Mouse (Mus musculus) embryonic facial prominence, embryonic 10.5 days (tissue): ENCODE measurements around the gene Rnf151. TPM values are rescaled to one million over a fixed set of nuclear protein-coding genes. Genes with fewer than 3 reads are reported as not detected.

Experiments used
- DNase-seq: peaks from one replicate; pipeline ENCODE4 v3.0.0-alpha.2; 2017; ENCODE audit warnings: low spot score
- H3K27ac ChIP-seq: fragments of 300-500 bp; sonication (generic); replicated peaks from 2 replicates; pipeline ENCODE4 v1.5.1; 2016; ENCODE audit warnings: mild to moderate bottlenecking
- H3K27me3 ChIP-seq: fragments of 300-500 bp; sonication (generic); replicated peaks from 2 replicates; pipeline ENCODE4 v1.6.1; 2016; ENCODE audit warnings: low read depth, mild to moderate bottlenecking; ENCODE audit not compliant: poor library complexity, severe bottlenecking
- H3K36me3 ChIP-seq: fragments of 300-500 bp; sonication (generic); replicated peaks from 2 replicates; pipeline ENCODE4 v1.6.1; 2016; ENCODE audit warnings: mild to moderate bottlenecking, moderate library complexity
- H3K4me1 ChIP-seq: fragments of 300-500 bp; sonication (generic); 2 replicates; pipeline ENCODE4 v1.6.1; 2016
- H3K4me3 ChIP-seq: fragments of 300-500 bp; sonication (generic); 2 replicates; pipeline ENCODE4 v1.5.1; 2016; ENCODE audit warnings: mild to moderate bottlenecking, moderate library complexity
- H3K9me3 ChIP-seq: fragments of 300-500 bp; sonication (generic); 2 replicates; pipeline ENCODE4 v1.6.1; 2016; ENCODE audit warnings: mild to moderate bottlenecking
- WGBS: fragments of 180-500 bp; shearing (Covaris S2); methylation state at CpG from one replicate; pipeline ENCODE4 v1.1.7; 2016; 5-methylcytosine and 5-hydroxymethylcytosine counted together
- polyA plus RNA-seq: library from polyadenylated mRNA; unstranded; fragments of >200 nt; fragmentation: Nextera tagmentation; extraction: Ambion mirVana; gene quantifications from 2 replicates; pipeline ENCODE4 v1.2.1, GENCODE M21; 2016

Rnf151 gene
- polyA plus RNA-seq, 1 experiment from 2014 or later, result 0.29 TPM

DNA sequence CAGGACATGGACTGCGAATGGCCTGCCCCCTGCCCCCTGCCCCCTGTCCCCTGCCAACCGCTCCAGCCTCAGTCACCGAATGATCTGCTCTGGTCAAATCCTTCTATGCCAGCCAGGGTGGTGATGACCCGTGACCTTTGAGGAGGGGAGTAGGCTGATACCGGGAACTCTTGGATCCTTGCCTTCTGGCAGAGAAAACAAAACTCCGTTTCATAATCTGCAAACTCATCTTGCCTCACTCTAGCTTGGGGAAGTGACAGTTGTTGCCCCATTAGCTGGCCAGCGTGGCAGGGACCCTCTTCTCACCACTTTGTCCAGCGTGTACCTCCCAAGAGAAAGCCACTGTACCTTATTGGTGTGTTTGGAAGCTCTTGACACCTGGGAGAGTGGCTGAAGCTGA lies 24.4 kb upstream of the Rnf151 start:
- Histone ChIP-seq H3K4me1 (peaks cover 17% of the 10 kb centered on the region), H3K36me3 (peaks cover 16% of the 10 kb centered on the region), H3K27me3 (peaks cover 10% of the 10 kb centered on the region; the same call in 1 of the 2 replicates), H3K9me3 (no peaks in the 10 kb centered on the region), H3K27ac (no peak overlapping the region), H3K4me3 (no peak overlapping the region)
- no peak for DNase-seq
- 80% methylated on average over 8 of the region's 8 CpGs for WGBS

DNA sequence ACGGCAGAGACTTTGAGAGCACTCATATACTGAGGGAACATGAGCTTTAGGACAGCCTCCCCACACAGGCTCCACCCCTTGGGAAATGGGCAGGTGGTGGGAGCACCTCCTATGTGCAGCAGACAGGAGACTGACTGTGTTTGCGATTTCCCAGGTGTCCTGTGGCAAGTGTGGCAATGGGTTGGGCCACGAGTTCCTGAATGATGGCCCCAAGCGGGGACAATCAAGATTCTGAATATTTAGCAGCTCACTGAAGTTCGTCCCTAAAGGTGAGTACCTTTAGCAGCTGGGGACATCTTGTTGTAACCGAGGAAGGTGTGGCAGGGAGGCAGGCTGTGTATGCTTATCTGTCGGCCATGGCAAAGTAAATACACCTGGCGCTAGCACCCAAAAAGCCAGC lies 22.1 kb upstream of the Rnf151 start:
- Histone ChIP-seq H3K4me1 (peaks cover 26% of the 10 kb centered on the region), H3K9me3 (no peaks in the 10 kb centered on the region), H3K27ac (no peak overlapping the region), H3K27me3 (no peaks in the 10 kb centered on the region), H3K4me3 (no peak overlapping the region), H3K36me3 (peaks cover 16% of the 10 kb centered on the region)
- 84% methylated on average over 8 of the region's 8 CpGs for WGBS
- no peak for DNase-seq

DNA sequence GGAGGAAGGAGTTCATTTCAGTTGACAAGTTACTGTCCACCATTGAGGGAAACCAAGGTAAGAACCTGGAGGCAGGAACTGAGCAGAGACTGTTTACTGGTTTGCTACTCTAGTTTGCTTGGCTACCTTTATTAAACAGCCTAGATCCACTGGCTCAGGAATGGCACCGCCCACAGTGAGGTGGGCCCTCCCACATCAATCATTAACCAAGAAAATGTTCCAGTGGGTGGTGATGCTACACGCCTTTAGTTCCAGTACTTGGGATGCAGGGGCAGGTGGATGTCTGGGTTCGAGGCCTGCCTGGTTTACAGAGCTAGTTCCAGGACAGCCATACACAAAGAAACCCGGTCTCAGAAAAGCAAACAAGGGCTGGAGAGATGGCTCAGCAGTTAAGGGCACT lies 20.4 kb upstream of the Rnf151 start:
- H3K27me3 ChIP-seq, result peaks cover 6% of the 10 kb centered on the region; the same call in 1 of the 2 replicates
- no peak for DNase-seq
- H3K4me3 ChIP-seq, result no peak overlapping the region
- H3K9me3 ChIP-seq, result no peaks in the 10 kb centered on the region
- peaks cover 16% of the 10 kb centered on the region for H3K36me3 ChIP-seq
- H3K4me1 ChIP-seq, result peaks cover 23% of the 10 kb centered on the region
- no peak overlapping the region for H3K27ac ChIP-seq
- WGBS, result 82% methylated on average over 4 of the region's 4 CpGs

DNA sequence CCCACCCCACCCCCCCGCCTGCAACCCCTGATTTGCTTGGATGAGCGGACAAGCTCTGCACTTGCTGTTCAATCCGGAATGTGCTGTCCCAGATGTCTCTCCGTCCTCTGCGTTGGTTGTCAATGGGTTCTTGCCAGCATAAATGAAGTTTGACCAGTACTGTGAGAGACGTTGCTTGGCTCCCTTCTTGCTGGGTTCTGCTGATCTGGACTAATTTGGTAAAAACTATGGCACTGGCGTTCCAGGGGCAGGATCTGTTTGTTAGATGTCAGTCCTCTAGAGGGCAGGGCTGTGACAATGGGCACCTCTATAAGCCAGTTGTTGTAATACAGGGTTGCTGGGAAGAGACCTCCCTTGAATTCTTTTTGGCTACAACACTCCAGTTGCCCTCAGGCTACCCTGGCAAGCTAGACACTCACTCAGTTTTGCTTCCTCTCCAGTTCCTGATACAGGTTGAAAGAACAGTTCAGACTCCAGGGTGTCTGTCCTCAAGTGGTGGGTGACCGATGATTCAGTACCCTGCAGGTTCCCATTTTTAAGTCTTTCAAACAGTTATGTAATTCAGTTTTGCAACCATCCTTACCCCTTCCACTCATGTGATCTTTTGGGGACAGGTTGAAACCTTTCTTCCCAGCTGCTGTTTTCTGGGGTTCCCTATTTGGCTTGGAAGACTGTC lies 19.4 kb upstream of the Rnf151 start:
- Histone ChIP-seq H3K27ac (peak overlapping the region; percentile 82; the same call in 1 of the 2 replicates), H3K4me3 (peak overlapping the region; percentile 79), H3K36me3 (peaks cover 16% of the 10 kb centered on the region), H3K9me3 (no peaks in the 10 kb centered on the region), H3K27me3 (peaks cover 10% of the 10 kb centered on the region; the same call in 1 of the 2 replicates), H3K4me1 (peaks cover 23% of the 10 kb centered on the region)
- DNase-seq, result no peak
- WGBS, result 24% methylated on average over 8 of the region's 8 CpGs

DNA sequence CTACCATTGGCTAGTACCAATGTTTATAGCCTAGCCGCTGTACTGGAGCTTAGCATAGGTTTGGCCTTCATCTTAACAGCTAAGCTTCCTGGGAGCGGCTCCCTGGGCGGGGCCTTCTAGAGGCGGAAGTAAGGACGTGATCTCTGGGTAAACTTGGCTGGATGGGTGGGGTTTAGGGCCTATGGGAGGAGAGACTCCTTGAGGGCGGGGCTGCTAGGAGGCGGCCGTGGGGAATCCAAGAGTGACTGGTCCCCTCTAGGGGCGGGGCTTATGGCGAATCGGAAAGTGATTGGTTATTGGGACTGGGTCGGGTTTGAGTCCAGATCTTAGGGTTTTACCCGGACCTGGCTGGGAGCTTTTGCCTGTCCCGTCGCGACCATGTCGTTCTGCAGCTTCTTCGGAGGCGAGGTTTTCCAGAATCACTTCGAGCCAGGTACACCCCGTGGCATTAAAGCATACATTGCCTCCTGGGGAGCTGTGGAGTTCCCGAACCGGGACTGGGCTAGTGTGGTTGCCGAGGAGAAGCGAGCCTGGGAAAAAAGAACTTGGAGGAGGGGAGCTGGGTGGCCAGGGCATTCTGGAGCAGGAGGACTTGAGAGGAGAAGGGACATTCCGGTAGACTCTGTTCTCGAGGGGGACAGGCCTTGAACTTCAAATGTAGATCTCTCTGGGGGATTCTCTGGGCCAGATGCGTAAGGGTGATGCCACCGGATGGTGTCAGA lies 18.6 kb upstream of the Rnf151 start, which contains the start of gene Msrb1:
Gene Msrb1 (plus strand): TSS at position 313 of the 722 bp plus-strand sequence.
- no peaks in the 10 kb centered on the region for H3K9me3 ChIP-seq
- peak; percentile 96 for DNase-seq
- peaks cover 23% of the 10 kb centered on the region for H3K4me1 ChIP-seq
- 2% methylated on average over 29 of the region's 29 CpGs for WGBS
- peaks cover 11% of the 10 kb centered on the region; the same call in 1 of the 2 replicates for H3K36me3 ChIP-seq
- peak within 1 kb of the TSS; percentile 82 for H3K27ac ChIP-seq
- peaks cover 15% of the 10 kb centered on the region; the same call in 1 of the 2 replicates for H3K27me3 ChIP-seq
- peak within 1 kb of the TSS; percentile 79 for H3K4me3 ChIP-seq

DNA sequence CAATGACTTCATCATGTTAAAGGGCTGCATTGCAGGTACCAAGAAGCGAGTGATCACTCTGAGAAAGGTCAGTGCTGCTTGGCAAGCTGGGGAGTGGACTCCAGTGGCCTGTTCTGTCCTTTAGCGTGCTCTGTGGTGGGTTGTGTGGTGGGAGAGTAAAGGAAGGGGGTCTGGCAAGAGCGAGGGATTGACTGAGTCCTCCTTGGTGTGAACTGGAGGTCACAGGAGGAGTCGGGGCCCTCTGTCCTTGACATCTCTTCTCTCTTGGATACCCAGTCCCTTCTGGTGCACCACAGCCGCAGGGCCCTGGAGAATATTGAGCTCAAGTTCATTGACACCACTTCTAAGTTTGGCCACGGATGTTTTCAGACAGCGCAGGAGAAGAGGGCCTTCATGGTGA lies 17.6 kb upstream of the Rnf151 start:
- no peak overlapping the region for H3K27ac ChIP-seq
- H3K36me3 ChIP-seq, result peaks cover 6% of the 10 kb centered on the region; the same call in 1 of the 2 replicates
- H3K4me3 ChIP-seq, result peak overlapping the region; percentile 79; the same call in 1 of the 2 replicates
- peaks cover 23% of the 10 kb centered on the region for H3K4me1 ChIP-seq
- no peak for DNase-seq
- H3K9me3 ChIP-seq, result no peaks in the 10 kb centered on the region
- H3K27me3 ChIP-seq, result peaks cover 15% of the 10 kb centered on the region; the same call in 1 of the 2 replicates
- WGBS, result 87% methylated on average over 7 of the region's 7 CpGs

DNA sequence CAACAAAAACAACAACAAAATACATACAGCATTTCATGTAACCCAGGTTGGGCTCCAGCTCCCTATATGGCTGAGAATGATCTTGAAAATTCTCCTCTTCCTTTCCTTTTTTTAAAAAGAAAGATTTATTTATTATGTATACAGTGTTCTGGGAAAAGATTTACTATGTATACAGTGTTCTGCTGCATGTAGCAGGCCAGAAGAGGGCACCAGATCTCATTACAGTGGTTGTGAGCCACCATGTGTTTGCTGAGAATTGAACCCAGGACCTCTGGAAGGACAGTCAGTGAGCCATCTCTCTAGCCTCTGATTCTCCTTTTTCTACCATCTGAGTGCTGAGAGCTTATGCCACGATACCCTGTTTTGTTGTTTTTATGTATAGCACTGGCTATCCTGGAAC lies 16.6 kb upstream of the Rnf151 start:
- 83% methylated on average over 1 of the region's 1 CpGs for WGBS
- Histone ChIP-seq H3K27ac (no peak overlapping the region), H3K4me1 (peaks cover 23% of the 10 kb centered on the region)

DNA sequence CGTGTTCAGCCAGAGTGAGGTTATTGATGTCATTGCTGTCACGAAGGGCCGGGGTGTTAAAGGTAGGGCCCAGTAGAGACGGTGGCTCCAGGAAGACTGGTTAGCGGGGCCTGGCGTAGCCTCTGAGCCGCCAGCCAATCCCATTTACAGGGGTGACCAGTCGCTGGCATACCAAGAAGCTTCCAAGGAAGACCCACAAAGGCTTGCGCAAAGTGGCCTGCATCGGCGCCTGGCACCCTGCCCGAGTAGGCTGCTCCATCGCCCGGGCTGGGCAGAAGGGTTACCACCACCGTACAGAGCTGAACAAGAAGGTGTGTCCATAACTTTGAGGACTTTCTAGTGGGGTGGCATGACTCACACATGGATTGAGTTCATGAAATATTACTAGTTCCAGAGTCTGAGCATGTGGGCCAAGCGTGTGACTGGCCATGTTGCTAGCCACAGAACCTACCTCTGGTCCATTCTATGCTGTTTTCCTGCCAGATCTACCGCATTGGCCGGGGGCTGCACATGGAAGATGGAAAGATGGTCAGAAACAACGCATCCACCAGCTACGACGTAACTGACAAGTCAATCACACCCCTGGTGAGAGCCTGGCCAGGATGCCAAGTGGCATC lies 15.7 kb upstream of the Rnf151 start:
- H3K27me3 ChIP-seq, result peaks cover 15% of the 10 kb centered on the region; the same call in 1 of the 2 replicates
- 90% methylated on average over 21 of the region's 21 CpGs for WGBS
- H3K9me3 ChIP-seq, result no peaks in the 10 kb centered on the region
- H3K4me1 ChIP-seq, result peaks cover 23% of the 10 kb centered on the region
- H3K27ac ChIP-seq, result no peak overlapping the region
- no peak overlapping the region for H3K4me3 ChIP-seq
- H3K36me3 ChIP-seq, result no peaks in the 10 kb centered on the region
- DNase-seq, result no peak

More for the DNA sequence above, 16.6 kb upstream of the Rnf151 start:
- Histone ChIP-seq H3K4me3 (no peak overlapping the region), H3K36me3 (no peaks in the 10 kb centered on the region), H3K27me3 (peaks cover 15% of the 10 kb centered on the region; the same call in 1 of the 2 replicates), H3K9me3 (no peaks in the 10 kb centered on the region)
- DNase-seq, result no peak

DNA sequence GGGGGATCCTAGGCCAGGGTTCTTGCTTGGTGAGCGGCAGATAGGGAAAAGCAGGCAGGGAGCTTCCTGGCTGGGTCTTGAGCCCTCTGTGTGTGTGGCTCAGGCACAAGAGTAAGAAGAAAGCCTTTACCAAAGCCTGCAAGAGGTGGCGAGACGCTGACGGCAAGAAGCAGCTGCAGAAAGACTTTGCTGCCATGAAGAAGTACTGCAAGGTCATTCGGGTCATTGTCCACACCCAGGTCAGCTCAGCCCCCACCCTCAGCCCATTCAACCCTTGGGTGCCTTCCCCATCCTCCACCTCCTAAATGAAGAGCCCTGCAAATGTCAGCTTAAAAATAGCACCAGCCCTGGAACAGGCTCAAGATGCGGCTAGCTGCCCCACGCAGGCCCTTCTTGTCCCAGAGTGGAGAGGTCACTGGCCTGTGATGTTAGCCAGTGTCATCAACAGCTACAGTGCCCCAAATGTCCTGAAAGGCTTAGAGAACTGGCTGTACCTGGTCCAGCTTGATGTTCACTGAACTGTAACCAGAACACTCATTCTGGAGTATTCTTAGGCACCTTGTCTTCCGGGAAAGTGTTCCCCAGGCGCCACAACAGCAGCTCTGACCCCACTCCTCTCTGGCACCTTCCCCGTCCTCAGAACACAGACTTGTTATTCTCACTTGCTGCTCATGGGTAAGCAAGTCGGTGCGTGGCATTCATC lies 14.5 kb upstream of the Rnf151 start:
- Histone ChIP-seq H3K27ac (no peak overlapping the region), H3K36me3 (no peaks in the 10 kb centered on the region), H3K9me3 (no peaks in the 10 kb centered on the region), H3K4me3 (no peak overlapping the region), H3K4me1 (peaks cover 19% of the 10 kb centered on the region), H3K27me3 (peaks cover 15% of the 10 kb centered on the region; the same call in 1 of the 2 replicates)
- WGBS, result 81% methylated on average over 12 of the region's 12 CpGs
- no peak for DNase-seq

DNA sequence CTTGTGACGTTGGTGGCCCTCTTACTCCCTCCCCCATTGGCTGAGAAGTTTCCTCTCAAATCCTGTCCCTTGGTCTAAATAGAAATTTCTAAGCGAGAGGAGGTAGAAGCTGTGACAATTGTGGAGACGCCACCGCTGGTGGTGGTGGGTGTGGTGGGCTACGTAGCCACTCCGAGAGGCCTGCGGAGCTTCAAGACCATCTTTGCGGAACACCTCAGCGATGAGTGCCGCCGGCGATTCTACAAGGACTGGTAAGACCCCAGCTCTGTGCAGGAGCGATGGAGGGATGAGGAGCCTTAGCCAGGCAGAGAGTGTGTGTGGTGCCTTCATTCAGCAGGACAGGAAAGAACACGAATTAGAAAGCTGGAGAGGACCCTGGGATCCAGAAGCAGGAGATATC lies 12.9 kb upstream of the Rnf151 start:
- peaks cover 15% of the 10 kb centered on the region; the same call in 1 of the 2 replicates for H3K27me3 ChIP-seq
- no peak overlapping the region for H3K4me3 ChIP-seq
- no peaks in the 10 kb centered on the region for H3K9me3 ChIP-seq
- H3K36me3 ChIP-seq, result no peaks in the 10 kb centered on the region
- peaks cover 3% of the 10 kb centered on the region for H3K4me1 ChIP-seq
- no peak overlapping the region for H3K27ac ChIP-seq
- 82% methylated on average over 14 of the region's 14 CpGs for WGBS
- DNase-seq, result no peak

DNA sequence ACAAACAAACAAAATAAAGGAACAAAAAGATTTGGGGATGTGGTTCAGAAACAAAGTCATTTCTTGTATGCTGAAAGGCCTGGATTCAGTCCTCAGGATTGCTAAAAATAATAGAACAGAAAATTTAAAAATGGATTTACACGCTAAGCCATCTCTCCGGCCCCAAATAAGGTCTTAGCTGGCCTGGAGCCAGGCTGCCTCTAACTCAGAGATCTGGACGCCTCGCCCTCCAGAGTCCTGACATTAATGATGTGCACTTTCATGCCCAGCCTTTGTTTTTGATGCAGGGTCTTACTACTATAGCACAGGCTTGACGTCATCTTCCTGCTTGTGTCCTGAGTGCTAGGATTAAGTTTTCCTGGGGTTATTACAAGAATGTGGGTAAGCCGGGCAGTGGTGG lies 11.2 kb upstream of the Rnf151 start:
- no peak overlapping the region for H3K4me3 ChIP-seq
- 90% methylated on average over 6 of the region's 6 CpGs for WGBS

DNA sequence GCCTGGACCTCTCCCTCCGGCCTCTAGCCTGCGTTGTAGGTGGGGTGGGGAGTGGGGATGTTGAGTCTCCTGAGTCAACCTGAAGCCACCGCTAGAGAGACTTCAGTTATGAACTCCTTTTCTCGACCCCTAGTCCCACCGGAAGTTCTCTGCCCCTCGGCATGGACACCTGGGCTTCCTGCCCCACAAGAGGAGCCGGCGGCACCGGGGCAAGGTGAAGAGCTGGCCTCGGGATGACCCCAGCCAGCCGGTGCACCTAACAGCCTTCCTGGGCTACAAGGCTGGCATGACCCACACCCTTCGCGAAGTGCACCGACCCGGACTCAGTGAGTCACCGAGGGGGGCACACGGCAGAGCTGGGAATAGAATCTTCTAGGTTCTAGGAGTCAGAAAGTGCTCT lies 10.3 kb upstream of the Rnf151 start:
- Histone ChIP-seq H3K36me3 (no peaks in the 10 kb centered on the region), H3K27me3 (0 out of 2 replicates have a peak, but pooled peaks cover 9% of the 10 kb centered on the region), H3K4me3 (no peak overlapping the region), H3K9me3 (no peaks in the 10 kb centered on the region), H3K4me1 (peaks cover 12% of the 10 kb centered on the region), H3K27ac (no peak overlapping the region)
- no peak for DNase-seq
- WGBS, result 74% methylated on average over 17 of the region's 17 CpGs

More for the DNA sequence above, 11.2 kb upstream of the Rnf151 start:
- Histone ChIP-seq H3K27me3 (peaks cover 15% of the 10 kb centered on the region; the same call in 1 of the 2 replicates), H3K4me1 (peaks cover 5% of the 10 kb centered on the region), H3K36me3 (no peaks in the 10 kb centered on the region), H3K27ac (no peak overlapping the region), H3K9me3 (no peaks in the 10 kb centered on the region)
- no peak for DNase-seq
